Comparison of ENCODE assay signal across 10 mouse cellular contexts in genomic region chr4:141385275-141385674, GRCm38 (mm10). TPM values are rescaled to one million over a fixed set of nuclear protein-coding genes. Genes with fewer than 3 reads are reported as not detected.
DNase-seq lines count a peak whose midpoint lies in the region; ATAC-seq and TF ChIP-seq lines count a peak whose summit lies in the region.
"Had no signal": no experiment of that assay in that cellular context is flagged by ENCODE, and none has a peak within 500 bp of the region (broad histone marks: within the 10 kb centered on the region; RNA-seq: fewer than 3 reads in every experiment).

No protein-coding gene starts in this region.

- under 1% methylated on average over 7 of the region's 7 CpGs for WGBS in bone marrow, adult 2 months
- WGBS in kidney, postnatal 0 days, result 1% methylated on average over 7 of the region's 7 CpGs
- WGBS in midbrain, embryonic 15.5 days, result under 1% methylated on average over 7 of the region's 7 CpGs

- H3K4me3 ChIP-seq in bone marrow, adult 2 months (replicated peaks; ENCODE audit: control insufficient read depth, low read depth, low read length), result no peak overlapping the region
- H3K4me3 ChIP-seq in kidney, postnatal 0 days (replicated peaks; ENCODE audit: low read depth, low read length), result no peak overlapping the region
- no peak overlapping the region for H3K4me3 ChIP-seq in midbrain, embryonic 15.5 days
- H3K4me3 ChIP-seq: limb, embryonic 15.5 days had no signal

- no peaks in the 10 kb centered on the region for H3K9me3 ChIP-seq in kidney, postnatal 0 days (replicated peaks; ENCODE audit: low read length)
- no peaks in the 10 kb centered on the region for H3K9me3 ChIP-seq in midbrain, embryonic 15.5 days
- H3K9me3 ChIP-seq: limb, embryonic 15.5 days had no signal

- TF ChIP-seq POLR2A in bone marrow, adult 2 months (IDR thresholded peaks at IDR 0.05; ENCODE audit: borderline replicate concordance, control insufficient read depth, low read depth, low read length), result no peak

- TF ChIP-seq CTCF in bone marrow, adult 2 months (IDR thresholded peaks at IDR 0.05; ENCODE audit: control insufficient read depth, insufficient read depth, low read length), result peak; percentile 95
- TF ChIP-seq CTCF in kidney, postnatal 0 days (IDR thresholded peaks at IDR 0.05; ENCODE audit: low read depth), result peak; percentile 94

- H3K9ac ChIP-seq in kidney, postnatal 0 days (ENCODE audit: low read depth, low read length), result no peak overlapping the region
- no peak overlapping the region for H3K9ac ChIP-seq in midbrain, embryonic 15.5 days
- H3K9ac ChIP-seq: limb, embryonic 15.5 days had no signal

- H3K27me3 ChIP-seq in kidney, postnatal 0 days (ENCODE audit: insufficient read depth, low read length), result peaks cover 10% of the 10 kb centered on the region; the same call in 1 of the 2 replicates
- H3K27me3 ChIP-seq in midbrain, embryonic 15.5 days (replicated peaks), result peaks cover 44% of the 10 kb centered on the region
- H3K27me3 ChIP-seq: Patski had no signal

- H3K27ac ChIP-seq in bone marrow, adult 2 months (ENCODE audit: control insufficient read depth, insufficient read depth, low read depth, low read length, poor library complexity), result no peak overlapping the region
- H3K27ac ChIP-seq in kidney, postnatal 0 days, result no peak overlapping the region
- no peak overlapping the region for H3K27ac ChIP-seq in midbrain, embryonic 15.5 days
- H3K27ac ChIP-seq: limb, embryonic 15.5 days had no signal

- H3K4me2 ChIP-seq in kidney, postnatal 0 days (ENCODE audit: low read length), result no peak overlapping the region
- no peak overlapping the region for H3K4me2 ChIP-seq in midbrain, embryonic 15.5 days
- H3K4me2 ChIP-seq: limb, embryonic 15.5 days had no signal

- no peaks in the 10 kb centered on the region for H3K4me1 ChIP-seq in bone marrow, adult 2 months (ENCODE audit: control insufficient read depth, insufficient read depth, low read length)
- peaks cover 9% of the 10 kb centered on the region; the same call in 1 of the 2 replicates for H3K4me1 ChIP-seq in kidney, postnatal 0 days (replicated peaks; ENCODE audit: insufficient read depth, low read length)
- H3K4me1 ChIP-seq in midbrain, embryonic 15.5 days, result peaks cover 8% of the 10 kb centered on the region

- no peaks in the 10 kb centered on the region for H3K36me3 ChIP-seq in kidney, postnatal 0 days (ENCODE audit: insufficient read depth, low read length)
- no peaks in the 10 kb centered on the region; the same call in 1 of the 2 replicates for H3K36me3 ChIP-seq in midbrain, embryonic 15.5 days (replicated peaks)
- H3K36me3 ChIP-seq: limb, embryonic 15.5 days had no signal

- no peak for ATAC-seq in cerebellum, adult (ENCODE audit: insufficient number of reproducible peaks, low FRiP score, low TSS enrichment)
- peak; percentile 65 for ATAC-seq in erythroblast, adult 5-6 weeks (replicated peaks; ENCODE audit: low FRiP score, poor library complexity, severe bottlenecking)
- peak; percentile 14; the same call in 1 of the 2 replicates for ATAC-seq in kidney, postnatal 0 days (replicated peaks; ENCODE audit: low FRiP score, low read depth)
- ATAC-seq in midbrain, embryonic 15.5 days (replicated peaks), result peak; percentile 38; the same call in 1 of the 2 replicates
- ATAC-seq: Patski had no signal

- peak; percentile 31 for DNase-seq in cerebellum, adult 11 months
- peak; percentile 72 for DNase-seq in 3134 (ENCODE audit: extremely low read depth, insufficient read length, low spot score)
- peak; percentile 80 for DNase-seq in kidney, postnatal 0 days (ENCODE audit: low spot score)
- DNase-seq in thymus, postnatal 14 days, result peak; percentile 55

RNA-seq across cellular contexts. Expression of gene Clcnka, which starts 13.2 kb away (rescaled TPM):
- polyA plus RNA-seq in bone marrow, adult 2 months (2011; ENCODE audit: insufficient read depth, insufficient read length, low replicate concordance, missing spikeins), result not detected in 2 replicates
- total RNA-seq in erythroblast, adult 5-6 weeks (2015; ENCODE audit: low replicate concordance), result not detected in 2 replicates
- not detected in 2 replicates for total RNA-seq in erythroblast, adult 5-6 weeks (2017; ENCODE audit: low replicate concordance)
- polyA plus RNA-seq in kidney, postnatal 0 days (2015; fragmentation: Nextera tagmentation; extraction: Ambion mirVana), result 57.7 and 58.1 TPM in 2 replicates
- 0.06 TPM in 1 of 2 replicates, not detected in the other for polyA plus RNA-seq in midbrain, embryonic 15.5 days (2015; fragmentation: Nextera tagmentation; extraction: Ambion mirVana)

RNA-seq across cellular contexts. Expression of gene Fam131c, which starts 17.3 kb away (rescaled TPM):
- not detected in 2 replicates for polyA plus RNA-seq in bone marrow, adult 2 months (2011; ENCODE audit: insufficient read depth, insufficient read length, low replicate concordance, missing spikeins)
- not detected in 2 replicates for total RNA-seq in erythroblast, adult 5-6 weeks (2015; ENCODE audit: low replicate concordance)
- not detected in 2 replicates for total RNA-seq in erythroblast, adult 5-6 weeks (2017; ENCODE audit: low replicate concordance)
- polyA plus RNA-seq in kidney, postnatal 0 days (2015; fragmentation: Nextera tagmentation; extraction: Ambion mirVana), result 2.8 and 3.1 TPM in 2 replicates
- polyA plus RNA-seq in midbrain, embryonic 15.5 days (2015; fragmentation: Nextera tagmentation; extraction: Ambion mirVana), result 42.0 and 44.3 TPM in 2 replicates

RNA-seq across cellular contexts. Expression of gene Clcnkb, which starts 30.5 kb away (rescaled TPM):
- not detected in 2 replicates for polyA plus RNA-seq in bone marrow, adult 2 months (2011; ENCODE audit: insufficient read depth, insufficient read length, low replicate concordance, missing spikeins)
- total RNA-seq in erythroblast, adult 5-6 weeks (2015; ENCODE audit: low replicate concordance), result not detected in 2 replicates
- total RNA-seq in erythroblast, adult 5-6 weeks (2017; ENCODE audit: low replicate concordance), result not detected in 2 replicates
- polyA plus RNA-seq in kidney, postnatal 0 days (2015; fragmentation: Nextera tagmentation; extraction: Ambion mirVana), result 155 and 161 TPM in 2 replicates
- not detected in 2 replicates for polyA plus RNA-seq in midbrain, embryonic 15.5 days (2015; fragmentation: Nextera tagmentation; extraction: Ambion mirVana)
- polyA plus RNA-seq: limb, embryonic 15.5 days had no signal

RNA-seq across cellular contexts. Expression of gene Hspb7, which starts 35.3 kb away (rescaled TPM):
- 0.34 and 0.72 TPM in 2 replicates for polyA plus RNA-seq in bone marrow, adult 2 months (2011; ENCODE audit: insufficient read depth, insufficient read length, low replicate concordance, missing spikeins)
- not detected in 2 replicates for total RNA-seq in erythroblast, adult 5-6 weeks (2015; ENCODE audit: low replicate concordance)
- total RNA-seq in erythroblast, adult 5-6 weeks (2017; ENCODE audit: low replicate concordance), result not detected in 2 replicates
- polyA plus RNA-seq in kidney, postnatal 0 days (2015; fragmentation: Nextera tagmentation; extraction: Ambion mirVana), result 0.29 and 0.41 TPM in 2 replicates
- 0.14 TPM in 1 of 2 replicates, not detected in the other for polyA plus RNA-seq in midbrain, embryonic 15.5 days (2015; fragmentation: Nextera tagmentation; extraction: Ambion mirVana)

RNA-seq across cellular contexts. Expression of gene Srarp, which starts 50.6 kb away (rescaled TPM):
- polyA plus RNA-seq in bone marrow, adult 2 months (2011; ENCODE audit: insufficient read depth, insufficient read length, low replicate concordance, missing spikeins), result not detected in 2 replicates
- total RNA-seq in erythroblast, adult 5-6 weeks (2015; ENCODE audit: low replicate concordance), result not detected in 2 replicates
- total RNA-seq in erythroblast, adult 5-6 weeks (2017; ENCODE audit: low replicate concordance), result 0.70 TPM in 1 of 2 replicates, not detected in the other
- 0.41 and 0.47 TPM in 2 replicates for polyA plus RNA-seq in kidney, postnatal 0 days (2015; fragmentation: Nextera tagmentation; extraction: Ambion mirVana)
- polyA plus RNA-seq in midbrain, embryonic 15.5 days (2015; fragmentation: Nextera tagmentation; extraction: Ambion mirVana), result 0.32 and 0.50 TPM in 2 replicates
- polyA plus RNA-seq: limb, embryonic 15.5 days had no signal

Comparison
In these comparisons a context has a peak if more than half of its experiments do, and no peak if none do; other contexts are left out.
1. RNA of gene Clcnka, which starts 13.2 kb away (polyA plus RNA-seq): 57.7 to 58.1 TPM in kidney, postnatal 0 days; 0.06 TPM in midbrain, embryonic 15.5 days and not detected in bone marrow, adult 2 months; every median in the first group is over 10 times any median in the second.
2. RNA of gene Fam131c, which starts 17.3 kb away (polyA plus RNA-seq): 42.0 to 44.3 TPM in midbrain, embryonic 15.5 days; 2.8 to 3.1 TPM in kidney, postnatal 0 days and not detected in bone marrow, adult 2 months; every median in the first group is over 10 times any median in the second.
3. RNA of gene Clcnkb, which starts 30.5 kb away (polyA plus RNA-seq): 155 to 161 TPM in kidney, postnatal 0 days; not detected in bone marrow, adult 2 months and not detected in midbrain, embryonic 15.5 days; every median in the first group is over 100 times any median in the second.
4. Peak in every context shown above with its lines, with median percentiles within 50 percentile points of each other: DNase-seq.